Mouse (Mus musculus): ENCODE results near the gene Hmgn5. TPM values are rescaled to one million over a fixed set of nuclear protein-coding genes. Genes with fewer than 3 reads are reported as not detected.

Gene Hmgn5
- polyA plus RNA-seq, 1 experiment from 2014 or later: 34.0 TPM

DNA sequence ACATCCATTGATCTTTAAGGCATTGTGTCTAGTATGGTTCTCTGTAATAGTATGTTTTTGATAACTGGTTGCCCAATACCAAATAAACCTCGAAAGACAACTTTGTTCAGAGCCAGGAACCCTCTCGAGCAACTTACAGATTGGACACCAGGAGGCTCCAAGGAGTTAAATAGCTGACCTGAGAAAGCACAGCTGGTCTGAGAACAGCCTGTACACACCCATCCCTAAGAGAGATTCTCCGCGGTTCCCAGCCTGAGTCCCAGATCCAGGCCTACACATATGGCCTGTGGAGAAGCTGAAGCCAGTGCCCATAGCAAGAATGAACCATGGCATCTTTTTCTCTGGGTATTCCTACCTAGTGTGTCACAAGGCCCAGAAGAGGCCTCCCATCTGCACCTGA lies 11.9 kb downstream of the Hmgn5 start:
- H3K9ac ChIP-seq (replicated peaks; ENCODE audit: low read depth, low read length): no peak overlapping the region
- 54% methylated on average over 4 of the region's 4 CpGs for WGBS
- no peak overlapping the region for H3K27ac ChIP-seq (ENCODE audit: low read length)
- no peak overlapping the region for H3K4me2 ChIP-seq (replicated peaks; ENCODE audit: low read depth, low read length)
- no peak overlapping the region for H3K4me3 ChIP-seq (ENCODE audit: low read depth, low read length)
- H3K4me1 ChIP-seq (ENCODE audit: control insufficient read depth, insufficient read depth, low read length): no peaks in the 10 kb centered on the region
- ATAC-seq (ENCODE audit: insufficient number of reproducible peaks, insufficient read depth, low FRiP score, low read depth): no peak
- no peaks in the 10 kb centered on the region for H3K36me3 ChIP-seq (ENCODE audit: control insufficient read depth, insufficient read depth, low read length)
- H3K27me3 ChIP-seq (ENCODE audit: control insufficient read depth, insufficient read depth, low read length): no peaks in the 10 kb centered on the region
- no peaks in the 10 kb centered on the region for H3K9me3 ChIP-seq (ENCODE audit: control insufficient read depth, low read depth, low read length)

Other genes starting within 250 kb of the Hmgn5 start
- gene Brwd3, start 179.0 kb downstream of the Hmgn5 start, polyA plus RNA-seq (2014; fragmentation: Nextera tagmentation; extraction: Ambion mirVana): 6.7 and 6.9 TPM in 2 replicates
- gene Sh3bgrl, start 82.0 kb upstream of the Hmgn5 start, polyA plus RNA-seq (2014; fragmentation: Nextera tagmentation; extraction: Ambion mirVana): 174 and 178 TPM in 2 replicates
- gene Gm6377, start 183.4 kb upstream of the Hmgn5 start, polyA plus RNA-seq (2014; fragmentation: Nextera tagmentation; extraction: Ambion mirVana): 0.11 TPM in 1 of 2 replicates, not detected in the other

Measured in stomach, embryonic 14.5 days (tissue).